Mouse (Mus musculus): ENCODE measurements around the gene Arid1a.
A peak's percentile ranks its signal among the peaks of the same experiment; 100 is the strongest.

Gene Arid1a

GRCm38 (mm10) chr4:133756514-133757268, at the start of gene Arid1a:
Arid1a (minus strand) TSS chr4:133756769.
- peak; percentile 99 for TF ChIP-seq GATA4 (IDR thresholded peaks at IDR 0.05; ENCODE audit: insufficient replicate concordance, low read length)

GRCm38 (mm10) chr4:133804401-133805263, 48.1 kb upstream of the Arid1a start:
- no peak for TF ChIP-seq GATA4 (IDR thresholded peaks at IDR 0.05; ENCODE audit: insufficient replicate concordance, low read length)

GRCm38 (mm10) chr4:133800589-133800988, 44.0 kb upstream of the Arid1a start:
- TF ChIP-seq GATA4 (IDR thresholded peaks at IDR 0.05; ENCODE audit: insufficient replicate concordance, low read length): no peak

GRCm38 (mm10) chr4:133793269-133793668, 36.7 kb upstream of the Arid1a start:
- no peak for TF ChIP-seq GATA4 (IDR thresholded peaks at IDR 0.05; ENCODE audit: insufficient replicate concordance, low read length)

GRCm38 (mm10) chr4:133774570-133775554, 18.3 kb upstream of the Arid1a start:
- no peak for TF ChIP-seq GATA4 (IDR thresholded peaks at IDR 0.05; ENCODE audit: insufficient replicate concordance, low read length)

- no peak for TF ChIP-seq GATA4 (IDR thresholded peaks at IDR 0.05; ENCODE audit: insufficient replicate concordance, low read length)
Observed at GRCm38 (mm10) chr4:133769157-133769556, 12.6 kb upstream of the Arid1a start.

- no peak for TF ChIP-seq GATA4 (IDR thresholded peaks at IDR 0.05; ENCODE audit: insufficient replicate concordance, low read length)
Observed at GRCm38 (mm10) chr4:133763112-133763511, 6.5 kb upstream of the Arid1a start.

GRCm38 (mm10) chr4:133759659-133760058, 3.1 kb upstream of the Arid1a start:
- no peak for TF ChIP-seq GATA4 (IDR thresholded peaks at IDR 0.05; ENCODE audit: insufficient replicate concordance, low read length)

GRCm38 (mm10) chr4:133757269-133757835, 783 bp upstream of the Arid1a start:
- TF ChIP-seq GATA4 (IDR thresholded peaks at IDR 0.05; ENCODE audit: insufficient replicate concordance, low read length): no peak

GRCm38 (mm10) chr4:133755861-133756371, 653 bp downstream of the Arid1a start:
- TF ChIP-seq GATA4 (IDR thresholded peaks at IDR 0.05; ENCODE audit: insufficient replicate concordance, low read length): no peak

- TF ChIP-seq GATA4 (IDR thresholded peaks at IDR 0.05; ENCODE audit: insufficient replicate concordance, low read length): no peak
Observed at GRCm38 (mm10) chr4:133754871-133755765, 1.5 kb downstream of the Arid1a start.

- peak; percentile 70; the same call in 1 of the 2 replicates for TF ChIP-seq GATA4 (IDR thresholded peaks at IDR 0.05; ENCODE audit: insufficient replicate concordance, low read length)
Observed at GRCm38 (mm10) chr4:133754238-133754637, 2.3 kb downstream of the Arid1a start.

All from liver, adult (tissue).